Mouse (Mus musculus): ENCODE data around the gene Gdpgp1. TPM values are rescaled to one million over a fixed set of nuclear protein-coding genes. Genes with fewer than 3 reads are reported as not detected.

Gene Gdpgp1
- polyA plus RNA-seq, 1 experiment = 0.91 TPM

DNA sequence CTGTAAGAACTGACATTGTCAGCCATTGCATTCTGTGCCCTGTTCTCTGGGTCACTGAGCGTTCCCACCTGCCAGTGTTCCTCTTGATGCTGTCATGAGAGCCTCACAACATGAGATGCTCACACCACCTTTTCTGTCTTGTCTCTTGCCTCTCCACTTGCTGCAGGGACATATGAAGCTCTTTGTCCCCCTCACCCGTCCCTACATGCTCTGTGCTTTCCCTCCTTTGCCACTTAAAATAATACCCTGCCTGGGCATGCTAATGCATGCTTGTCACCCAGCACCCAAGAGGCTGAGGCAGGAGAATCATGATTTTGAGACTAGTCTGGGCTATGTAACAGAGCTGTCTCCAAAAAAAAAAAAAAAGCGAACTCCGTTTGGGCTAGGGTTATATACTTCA, 21.7 kb upstream of the Gdpgp1 start:
- no peaks in the 10 kb centered on the region for H3K36me3 ChIP-seq (ENCODE audit: control insufficient read depth, insufficient read depth)
- no peaks in the 10 kb centered on the region for H3K27me3 ChIP-seq (ENCODE audit: control insufficient read depth, insufficient read depth, insufficient read length)
- TF ChIP-seq MYOG (IDR thresholded peaks at IDR 0.05; ENCODE audit: control insufficient read depth in 1 of 3, insufficient read depth in 1 of 3, insufficient read length in 2 of 3, low read depth in 2 of 3) (no peak), USF1 (IDR thresholded peaks at IDR 0.05; ENCODE audit: low read depth) (no peak), TCF12 (IDR thresholded peaks at IDR 0.05; ENCODE audit: insufficient read depth, poor library complexity, severe bottlenecking) (no peak)
- H3ac ChIP-seq (ENCODE audit: control insufficient read depth, insufficient read length) = no peak overlapping the region
- H3K4me3 ChIP-seq = no peak overlapping the region
- no peak overlapping the region for H3K4me2 ChIP-seq (ENCODE audit: low read depth)
- peaks cover 54% of the 10 kb centered on the region for H3K79me2 ChIP-seq (ENCODE audit: control insufficient read depth, insufficient read depth)

DNA sequence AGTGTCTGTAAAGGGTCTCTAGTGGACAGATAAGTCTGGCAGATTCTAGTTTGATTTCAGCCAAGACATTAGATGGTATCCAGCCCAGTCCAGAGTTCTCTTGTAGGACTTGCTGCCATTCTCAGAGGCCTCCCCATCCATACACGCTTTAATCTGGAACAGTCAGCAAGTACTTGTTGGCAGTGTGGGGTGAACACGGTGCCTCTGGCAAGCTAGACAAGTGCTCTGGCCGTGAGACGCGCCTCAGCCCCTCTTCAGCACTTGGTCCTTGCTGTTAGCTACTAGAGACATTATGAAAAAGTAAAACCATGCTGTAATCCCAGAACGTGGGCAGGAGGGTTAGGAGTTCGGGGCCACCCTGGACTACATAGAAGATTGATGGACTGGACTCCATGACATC, 19.1 kb upstream of the Gdpgp1 start:
- Histone ChIP-seq H3K4me3 (no peak overlapping the region), H3K79me2 (ENCODE audit: control insufficient read depth, insufficient read depth) (peaks cover 27% of the 10 kb centered on the region), H3K27me3 (ENCODE audit: control insufficient read depth, insufficient read depth, insufficient read length) (no peaks in the 10 kb centered on the region), H3K36me3 (ENCODE audit: control insufficient read depth, insufficient read depth) (peaks cover 7% of the 10 kb centered on the region), H3K4me2 (ENCODE audit: low read depth) (no peak overlapping the region), H3ac (ENCODE audit: control insufficient read depth, insufficient read length) (no peak overlapping the region)
- no peak for TF ChIP-seq E2F4 (IDR thresholded peaks at IDR 0.05; ENCODE audit: insufficient read depth)
- TF ChIP-seq SRF (IDR thresholded peaks at IDR 0.05; ENCODE audit: control insufficient read depth, insufficient read length, low read depth) = no peak
- TF ChIP-seq CEBPB (IDR thresholded peaks at IDR 0.05; ENCODE audit: insufficient read depth, poor library complexity, severe bottlenecking) = no peak
- TF ChIP-seq TCF12 (IDR thresholded peaks at IDR 0.05; ENCODE audit: insufficient read depth, poor library complexity, severe bottlenecking) = no peak
- TF ChIP-seq REST (IDR thresholded peaks at IDR 0.05; ENCODE audit: insufficient read depth, insufficient read length) = no peak
- no peak for TF ChIP-seq MAX (IDR thresholded peaks at IDR 0.05; ENCODE audit: low read depth)
- no peak for TF ChIP-seq POLR2AphosphoS2 (IDR thresholded peaks at IDR 0.05; ENCODE audit: insufficient read length, low read depth)
- no peak for TF ChIP-seq TCF3 (IDR thresholded peaks at IDR 0.05; ENCODE audit: insufficient read length, low read depth)
- no peak for TF ChIP-seq USF1 (IDR thresholded peaks at IDR 0.05; ENCODE audit: low read depth)
- no peak for TF ChIP-seq MYOD1 (IDR thresholded peaks at IDR 0.05; ENCODE audit: control insufficient read depth in 1 of 3, insufficient read length in 2 of 3, low read depth in 2 of 3)
- no peak for TF ChIP-seq MYOG (IDR thresholded peaks at IDR 0.05; ENCODE audit: control insufficient read depth in 1 of 3, insufficient read depth in 1 of 3, insufficient read length in 2 of 3, low read depth in 2 of 3)
- no peak for TF ChIP-seq POLR2A (IDR thresholded peaks at IDR 0.05; ENCODE audit: insufficient read length, low read depth)

DNA sequence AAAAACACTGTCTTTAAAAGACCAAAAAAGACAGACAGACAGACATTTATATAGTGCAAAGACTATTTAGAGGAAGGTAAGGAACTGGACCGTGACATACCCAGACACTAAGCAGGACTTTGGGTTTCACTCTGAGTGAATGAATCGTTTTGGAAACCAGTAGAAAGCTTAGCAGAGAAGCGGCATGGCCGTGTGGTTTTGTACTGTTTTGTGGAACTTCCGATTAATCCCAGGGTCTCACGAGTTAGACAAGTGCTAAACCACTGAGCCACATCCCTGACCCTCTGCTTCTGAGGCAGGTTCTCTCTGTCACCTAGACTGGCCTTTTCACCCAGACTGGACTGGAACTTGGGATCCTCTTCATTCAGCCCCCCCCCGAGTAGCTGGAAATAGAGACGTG, 18.2 kb upstream of the Gdpgp1 start:
- Histone ChIP-seq H3K79me2 (ENCODE audit: control insufficient read depth, insufficient read depth) (peaks cover 19% of the 10 kb centered on the region), H3K36me3 (ENCODE audit: control insufficient read depth, insufficient read depth) (peaks cover 13% of the 10 kb centered on the region), H3ac (ENCODE audit: control insufficient read depth, insufficient read length) (no peak overlapping the region), H3K27me3 (ENCODE audit: control insufficient read depth, insufficient read depth, insufficient read length) (no peaks in the 10 kb centered on the region), H3K4me2 (ENCODE audit: low read depth) (no peak overlapping the region), H3K4me3 (no peak overlapping the region)
- TF ChIP-seq REST (IDR thresholded peaks at IDR 0.05; ENCODE audit: insufficient read depth, insufficient read length) = no peak
- TF ChIP-seq MYOG (IDR thresholded peaks at IDR 0.05; ENCODE audit: control insufficient read depth in 1 of 3, insufficient read depth in 1 of 3, insufficient read length in 2 of 3, low read depth in 2 of 3) = no peak
- TF ChIP-seq MYOD1 (IDR thresholded peaks at IDR 0.05; ENCODE audit: control insufficient read depth in 1 of 3, insufficient read length in 2 of 3, low read depth in 2 of 3) = no peak
- no peak for TF ChIP-seq E2F4 (IDR thresholded peaks at IDR 0.05; ENCODE audit: insufficient read depth)
- TF ChIP-seq MAX (IDR thresholded peaks at IDR 0.05; ENCODE audit: low read depth) = no peak
- TF ChIP-seq SRF (IDR thresholded peaks at IDR 0.05; ENCODE audit: control insufficient read depth, insufficient read length, low read depth) = no peak
- no peak for TF ChIP-seq TCF3 (IDR thresholded peaks at IDR 0.05; ENCODE audit: insufficient read length, low read depth)
- no peak for TF ChIP-seq TCF12 (IDR thresholded peaks at IDR 0.05; ENCODE audit: insufficient read depth, poor library complexity, severe bottlenecking)
- no peak for TF ChIP-seq POLR2AphosphoS2 (IDR thresholded peaks at IDR 0.05; ENCODE audit: insufficient read length, low read depth)
- no peak for TF ChIP-seq POLR2A (IDR thresholded peaks at IDR 0.05; ENCODE audit: insufficient read length, low read depth)
- TF ChIP-seq USF1 (IDR thresholded peaks at IDR 0.05; ENCODE audit: low read depth) = no peak
- no peak for TF ChIP-seq CEBPB (IDR thresholded peaks at IDR 0.05; ENCODE audit: insufficient read depth, poor library complexity, severe bottlenecking)

GRCm38 (mm10) chr7:80215398-80215797, 17.3 kb upstream of the Gdpgp1 start:
- H3K4me3 ChIP-seq = no peak overlapping the region
- no peak overlapping the region for H3ac ChIP-seq (ENCODE audit: control insufficient read depth, insufficient read length)
- TF ChIP-seq REST (IDR thresholded peaks at IDR 0.05; ENCODE audit: insufficient read depth, insufficient read length) (no peak), USF1 (IDR thresholded peaks at IDR 0.05; ENCODE audit: low read depth) (no peak), SRF (IDR thresholded peaks at IDR 0.05; ENCODE audit: control insufficient read depth, insufficient read length, low read depth) (no peak), TCF12 (IDR thresholded peaks at IDR 0.05; ENCODE audit: insufficient read depth, poor library complexity, severe bottlenecking) (no peak), E2F4 (IDR thresholded peaks at IDR 0.05; ENCODE audit: insufficient read depth) (no peak), MYOD1 (IDR thresholded peaks at IDR 0.05; ENCODE audit: control insufficient read depth in 1 of 3, insufficient read length in 2 of 3, low read depth in 2 of 3) (no peak), MYOG (IDR thresholded peaks at IDR 0.05; ENCODE audit: control insufficient read depth in 1 of 3, insufficient read depth in 1 of 3, insufficient read length in 2 of 3, low read depth in 2 of 3) (no peak), TCF3 (IDR thresholded peaks at IDR 0.05; ENCODE audit: insufficient read length, low read depth) (no peak), MAX (IDR thresholded peaks at IDR 0.05; ENCODE audit: low read depth) (no peak), POLR2A (IDR thresholded peaks at IDR 0.05; ENCODE audit: insufficient read length, low read depth) (no peak), POLR2AphosphoS2 (IDR thresholded peaks at IDR 0.05; ENCODE audit: insufficient read length, low read depth) (no peak), CEBPB (IDR thresholded peaks at IDR 0.05; ENCODE audit: insufficient read depth, poor library complexity, severe bottlenecking) (no peak)
- H3K27me3 ChIP-seq (ENCODE audit: control insufficient read depth, insufficient read depth, insufficient read length) = no peaks in the 10 kb centered on the region
- H3K36me3 ChIP-seq (ENCODE audit: control insufficient read depth, insufficient read depth) = peaks cover 15% of the 10 kb centered on the region
- peaks cover 11% of the 10 kb centered on the region for H3K79me2 ChIP-seq (ENCODE audit: control insufficient read depth, insufficient read depth)
- H3K4me2 ChIP-seq (ENCODE audit: low read depth) = no peak overlapping the region

GRCm38 (mm10) chr7:80216566-80216965, 16.1 kb upstream of the Gdpgp1 start:
- Histone ChIP-seq H3K27me3 (ENCODE audit: control insufficient read depth, insufficient read depth, insufficient read length) (no peaks in the 10 kb centered on the region), H3K36me3 (ENCODE audit: control insufficient read depth, insufficient read depth) (peaks cover 15% of the 10 kb centered on the region), H3K79me2 (ENCODE audit: control insufficient read depth, insufficient read depth) (peaks cover 3% of the 10 kb centered on the region), H3ac (ENCODE audit: control insufficient read depth, insufficient read length) (no peak overlapping the region), H3K4me2 (ENCODE audit: low read depth) (no peak overlapping the region), H3K4me3 (no peak overlapping the region)
- TF ChIP-seq E2F4 (IDR thresholded peaks at IDR 0.05; ENCODE audit: insufficient read depth) (no peak), MYOD1 (IDR thresholded peaks at IDR 0.05; ENCODE audit: control insufficient read depth in 1 of 3, insufficient read length in 2 of 3, low read depth in 2 of 3) (no peak), TCF3 (IDR thresholded peaks at IDR 0.05; ENCODE audit: insufficient read length, low read depth) (no peak), SRF (IDR thresholded peaks at IDR 0.05; ENCODE audit: control insufficient read depth, insufficient read length, low read depth) (no peak), REST (IDR thresholded peaks at IDR 0.05; ENCODE audit: insufficient read depth, insufficient read length) (no peak), POLR2A (IDR thresholded peaks at IDR 0.05; ENCODE audit: insufficient read length, low read depth) (no peak), CEBPB (IDR thresholded peaks at IDR 0.05; ENCODE audit: insufficient read depth, poor library complexity, severe bottlenecking) (no peak), MAX (IDR thresholded peaks at IDR 0.05; ENCODE audit: low read depth) (no peak), TCF12 (IDR thresholded peaks at IDR 0.05; ENCODE audit: insufficient read depth, poor library complexity, severe bottlenecking) (no peak), USF1 (IDR thresholded peaks at IDR 0.05; ENCODE audit: low read depth) (no peak), POLR2AphosphoS2 (IDR thresholded peaks at IDR 0.05; ENCODE audit: insufficient read length, low read depth) (no peak), MYOG (IDR thresholded peaks at IDR 0.05; ENCODE audit: control insufficient read depth in 1 of 3, insufficient read depth in 1 of 3, insufficient read length in 2 of 3, low read depth in 2 of 3) (no peak)
